Mouse (Mus musculus): Measurements from ENCODE around the gene Ubtd2. TPM values are rescaled to one million over a fixed set of nuclear protein-coding genes. Genes with fewer than 3 reads are reported as not detected.

Ubtd2 gene
- polyA plus RNA-seq, 1 experiment from 2014 or later: 91.4 TPM

- H3K9ac ChIP-seq (ENCODE audit: low read length): no peak overlapping the region
- H3K9me3 ChIP-seq (ENCODE audit: control insufficient read depth, low read length): no peaks in the 10 kb centered on the region
- no peak overlapping the region for H3K4me3 ChIP-seq (ENCODE audit: low read depth, low read length)
- H3K27me3 ChIP-seq (ENCODE audit: control insufficient read depth, insufficient read depth, low read length): no peaks in the 10 kb centered on the region
- DNase-seq (ENCODE audit: low spot score) (no peak), ATAC-seq (ENCODE audit: insufficient number of reproducible peaks, low FRiP score, low TSS enrichment, low read depth) (no peak)
- no peak overlapping the region for H3K27ac ChIP-seq (replicated peaks; ENCODE audit: low read depth, low read length)
- no peak overlapping the region for H3K4me2 ChIP-seq (ENCODE audit: low read depth, severe bottlenecking)
- no peaks in the 10 kb centered on the region for H3K36me3 ChIP-seq (ENCODE audit: control insufficient read depth, insufficient read depth, low read length)
- H3K4me1 ChIP-seq (ENCODE audit: control insufficient read depth, insufficient read depth, low read length): no peaks in the 10 kb centered on the region
- WGBS: 67% methylated on average over 4 of the region's 4 CpGs
These were observed 109.5 kb downstream of the Ubtd2 start for GRCm38 (mm10) chr11:32564629-32565028.

- 79% methylated on average over 8 of the region's 8 CpGs for WGBS
- no peaks in the 10 kb centered on the region for H3K27me3 ChIP-seq (ENCODE audit: control insufficient read depth, insufficient read depth, low read length)
- H3K9me3 ChIP-seq (ENCODE audit: control insufficient read depth, low read length): no peaks in the 10 kb centered on the region
- DNase-seq (ENCODE audit: low spot score) (no peak), ATAC-seq (ENCODE audit: insufficient number of reproducible peaks, low FRiP score, low TSS enrichment, low read depth) (no peak)
- H3K9ac ChIP-seq (ENCODE audit: low read length): no peak overlapping the region
- no peak overlapping the region for H3K4me3 ChIP-seq (ENCODE audit: low read depth, low read length)
- H3K36me3 ChIP-seq (ENCODE audit: control insufficient read depth, insufficient read depth, low read length): no peaks in the 10 kb centered on the region
- H3K27ac ChIP-seq (replicated peaks; ENCODE audit: low read depth, low read length): no peak overlapping the region
- no peak overlapping the region for H3K4me2 ChIP-seq (ENCODE audit: low read depth, severe bottlenecking)
- H3K4me1 ChIP-seq (ENCODE audit: control insufficient read depth, insufficient read depth, low read length): no peaks in the 10 kb centered on the region
These were observed 109.9 kb downstream of the Ubtd2 start for GRCm38 (mm10) chr11:32565088-32565487.

GRCm38 (mm10) chr11:32566184-32566583 is 111.0 kb downstream of the Ubtd2 start:
- H3K4me2 ChIP-seq (ENCODE audit: low read depth, severe bottlenecking): no peak overlapping the region
- H3K4me3 ChIP-seq (ENCODE audit: low read depth, low read length): no peak overlapping the region
- ATAC-seq (ENCODE audit: insufficient number of reproducible peaks, low FRiP score, low TSS enrichment, low read depth) (no peak), DNase-seq (ENCODE audit: low spot score) (no peak)
- no peaks in the 10 kb centered on the region for H3K27me3 ChIP-seq (ENCODE audit: control insufficient read depth, insufficient read depth, low read length)
- no peak overlapping the region for H3K9ac ChIP-seq (ENCODE audit: low read length)
- H3K4me1 ChIP-seq (ENCODE audit: control insufficient read depth, insufficient read depth, low read length): no peaks in the 10 kb centered on the region
- H3K9me3 ChIP-seq (ENCODE audit: control insufficient read depth, low read length): no peaks in the 10 kb centered on the region
- WGBS: 65% methylated on average over 6 of the region's 6 CpGs
- no peak overlapping the region for H3K27ac ChIP-seq (replicated peaks; ENCODE audit: low read depth, low read length)
- no peaks in the 10 kb centered on the region for H3K36me3 ChIP-seq (ENCODE audit: control insufficient read depth, insufficient read depth, low read length)

Other genes starting within 250 kb of the Ubtd2 start
- 106 and 108 TPM in 2 replicates for gene Snrnp25, start 250.0 kb upstream of the Ubtd2 start, polyA plus RNA-seq (2014; fragmentation: Nextera tagmentation; extraction: Ambion mirVana)
- gene Rhbdf1, start 233.1 kb upstream of the Ubtd2 start, polyA plus RNA-seq (2014; fragmentation: Nextera tagmentation; extraction: Ambion mirVana): 23.0 and 23.1 TPM in 2 replicates
- 37.8 and 39.9 TPM in 2 replicates for gene Mpg, start 228.9 kb upstream of the Ubtd2 start, polyA plus RNA-seq (2014; fragmentation: Nextera tagmentation; extraction: Ambion mirVana)
- 30.6 and 42.0 TPM in 2 replicates for gene Nprl3, start 187.7 kb upstream of the Ubtd2 start, polyA plus RNA-seq (2014; fragmentation: Nextera tagmentation; extraction: Ambion mirVana)
- 2,383 and 2,443 TPM in 2 replicates for gene Hba-x, start 179.0 kb upstream of the Ubtd2 start, polyA plus RNA-seq (2014; fragmentation: Nextera tagmentation; extraction: Ambion mirVana)
- 2,022 and 2,164 TPM in 2 replicates for gene Hba-a1, start 171.9 kb upstream of the Ubtd2 start, polyA plus RNA-seq (2014; fragmentation: Nextera tagmentation; extraction: Ambion mirVana)
- gene Hbq1b, start 168.4 kb upstream of the Ubtd2 start, polyA plus RNA-seq (2014; fragmentation: Nextera tagmentation; extraction: Ambion mirVana): 4.0 and 4.9 TPM in 2 replicates
- 3,858 and 4,243 TPM in 2 replicates for gene Hba-a2, start 158.9 kb upstream of the Ubtd2 start, polyA plus RNA-seq (2014; fragmentation: Nextera tagmentation; extraction: Ambion mirVana)
- gene Hbq1a, start 155.3 kb upstream of the Ubtd2 start, polyA plus RNA-seq (2014; fragmentation: Nextera tagmentation; extraction: Ambion mirVana): not detected in 2 replicates
- 25.5 and 27.8 TPM in 2 replicates for gene Sh3pxd2b, start 107.5 kb upstream of the Ubtd2 start, polyA plus RNA-seq (2014; fragmentation: Nextera tagmentation; extraction: Ambion mirVana)
- not detected in 2 replicates for gene Efcab9, start 76.7 kb downstream of the Ubtd2 start, polyA plus RNA-seq (2014; fragmentation: Nextera tagmentation; extraction: Ambion mirVana)
- 1.8 and 2.0 TPM in 2 replicates for gene Stk10, start 77.9 kb downstream of the Ubtd2 start, polyA plus RNA-seq (2014; fragmentation: Nextera tagmentation; extraction: Ambion mirVana)
- 89.4 and 92.6 TPM in 2 replicates for gene Fbxw11, start 187.4 kb downstream of the Ubtd2 start, polyA plus RNA-seq (2014; fragmentation: Nextera tagmentation; extraction: Ambion mirVana)